Comparison of ENCODE assay signal across 11 mouse cellular contexts in the genomic region with DNA sequence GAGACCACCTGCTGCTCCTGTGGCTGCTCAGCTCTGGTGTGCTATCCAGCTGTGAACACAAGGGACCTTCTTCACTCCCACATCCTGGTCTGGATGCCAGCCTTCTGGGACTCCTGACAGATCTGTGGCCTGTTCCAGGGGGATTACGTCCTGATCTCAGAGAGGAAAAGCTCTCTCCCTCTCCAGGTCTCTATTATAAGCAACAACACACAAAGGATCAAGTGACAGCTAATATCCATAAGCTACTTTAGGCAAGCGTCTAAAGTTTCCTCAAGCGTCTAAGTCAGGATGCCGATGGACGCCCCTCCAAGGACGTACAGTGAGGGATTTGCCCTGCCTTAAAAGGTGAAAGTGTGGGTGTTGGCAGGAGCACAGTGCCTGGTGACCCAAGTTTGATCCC. TPM values are rescaled to one million over a fixed set of nuclear protein-coding genes. Genes with fewer than 3 reads are reported as not detected.
DNase-seq lines count a peak whose midpoint lies in the region; ATAC-seq and TF ChIP-seq lines count a peak whose summit lies in the region.
"Had no signal": no experiment of that assay in that cellular context is flagged by ENCODE, and none has a peak within 500 bp of the region (broad histone marks: within the 10 kb centered on the region; RNA-seq: fewer than 3 reads in every experiment).

No protein-coding gene starts in this region.

- ATAC-seq in heart, embryonic 13.5 days (ENCODE audit: extremely low read depth, insufficient number of reproducible peaks, low FRiP score, low TSS enrichment) = no peak
- ATAC-seq in limb, embryonic 12.5 days (ENCODE audit: insufficient number of reproducible peaks, insufficient read depth, low FRiP score, low TSS enrichment, low read depth) = peak; percentile 4; the same call in 1 of the 2 replicates
- ATAC-seq: midbrain, embryonic 15.5 days had no signal

- H3K9ac ChIP-seq in heart, embryonic 13.5 days = 0 out of 2 replicates have a peak overlapping the region, but pooled peaks have one; percentile 37
- H3K9ac ChIP-seq in limb, embryonic 12.5 days (replicated peaks) = peak overlapping the region; percentile 45; the same call in 1 of the 2 replicates
- H3K9ac ChIP-seq: liver, embryonic 15.5 days; midbrain, embryonic 15.5 days had no signal

- no peaks in the 10 kb centered on the region for H3K36me3 ChIP-seq in heart, embryonic 13.5 days
- no peaks in the 10 kb centered on the region for H3K36me3 ChIP-seq in embryonic facial prominence, embryonic 10.5 days (replicated peaks)
- H3K36me3 ChIP-seq in limb, embryonic 12.5 days = no peaks in the 10 kb centered on the region
- H3K36me3 ChIP-seq: liver, embryonic 15.5 days had no signal

- H3K27me3 ChIP-seq in heart, embryonic 13.5 days (replicated peaks) = no peaks in the 10 kb centered on the region; the same call in 1 of the 2 replicates
- H3K27me3 ChIP-seq in embryonic facial prominence, embryonic 10.5 days (replicated peaks; ENCODE audit: low read depth, poor library complexity, severe bottlenecking) = no peaks in the 10 kb centered on the region
- no peaks in the 10 kb centered on the region for H3K27me3 ChIP-seq in limb, embryonic 12.5 days
- H3K27me3 ChIP-seq: midbrain, embryonic 15.5 days had no signal

- intact Hi-C loops in heart, postnatal 10 days (cut with DNase I) = no loop called here
- intact Hi-C loops in left cerebral cortex, adult 2 months (cut with DNase I) = no loop called here
- intact Hi-C loops in left cerebral cortex, postnatal 36 days (cut with DNase I) = no loop called here

- DNase-seq in heart, postnatal 10 days = no peak
- no peak for DNase-seq in left cerebral cortex, adult 2 months (ENCODE audit: extremely low spot score in 1 of 2, low spot score in 2 of 2)
- DNase-seq in left cerebral cortex, adult 9 months (ENCODE audit: low spot score in 2 of 2) = no peak
- peak; percentile 34 for DNase-seq in embryonic facial prominence, embryonic 10.5 days (ENCODE audit: low spot score)
- no peak for DNase-seq in thymus, postnatal 0 days (ENCODE audit: low spot score)
- no peak for DNase-seq in left cerebral cortex, postnatal 36 days (ENCODE audit: low spot score in 2 of 2)
- DNase-seq: adrenal gland, adult 8-10 months had no signal

- WGBS in heart, embryonic 13.5 days = 35% methylated on average over 6 of the region's 6 CpGs
- WGBS in embryonic facial prominence, embryonic 10.5 days = 26% methylated on average over 6 of the region's 6 CpGs
- 22% methylated on average over 6 of the region's 6 CpGs for WGBS in limb, embryonic 12.5 days

- no peak overlapping the region for H3K4me3 ChIP-seq in heart, embryonic 13.5 days
- H3K4me3 ChIP-seq in left cerebral cortex, adult 2 months = no peak overlapping the region
- peak overlapping the region; percentile 28; the same call in 1 of the 2 replicates for H3K4me3 ChIP-seq in embryonic facial prominence, embryonic 10.5 days
- no peak overlapping the region for H3K4me3 ChIP-seq in limb, embryonic 12.5 days (replicated peaks)
- H3K4me3 ChIP-seq: liver, embryonic 15.5 days; midbrain, embryonic 15.5 days had no signal

- peak overlapping the region; percentile 68 for H3K27ac ChIP-seq in heart, embryonic 13.5 days (replicated peaks)
- 0 out of 2 replicates have a peak overlapping the region, but pooled peaks have one; percentile 7 for H3K27ac ChIP-seq in left cerebral cortex, adult 2 months
- peak overlapping the region; percentile 90 for H3K27ac ChIP-seq in embryonic facial prominence, embryonic 10.5 days (replicated peaks)
- peak overlapping the region; percentile 100 for H3K27ac ChIP-seq in limb, embryonic 12.5 days
- H3K27ac ChIP-seq: liver, embryonic 15.5 days; midbrain, embryonic 15.5 days had no signal

- no peaks in the 10 kb centered on the region for H3K9me3 ChIP-seq in heart, embryonic 13.5 days
- H3K9me3 ChIP-seq in embryonic facial prominence, embryonic 10.5 days = no peaks in the 10 kb centered on the region
- H3K9me3 ChIP-seq in limb, embryonic 12.5 days = no peaks in the 10 kb centered on the region
- H3K9me3 ChIP-seq: liver, embryonic 15.5 days; midbrain, embryonic 15.5 days had no signal

- H3K4me2 ChIP-seq in heart, embryonic 13.5 days = no peak overlapping the region
- peak overlapping the region; percentile 59 for H3K4me2 ChIP-seq in limb, embryonic 12.5 days
- H3K4me2 ChIP-seq: liver, embryonic 15.5 days; midbrain, embryonic 15.5 days had no signal

- peaks cover 47% of the 10 kb centered on the region for H3K4me1 ChIP-seq in heart, embryonic 13.5 days
- peaks cover 83% of the 10 kb centered on the region for H3K4me1 ChIP-seq in embryonic facial prominence, embryonic 10.5 days
- peaks cover 81% of the 10 kb centered on the region for H3K4me1 ChIP-seq in limb, embryonic 12.5 days (replicated peaks)

- TF ChIP-seq CTCF in left cerebral cortex, adult 2 months (IDR thresholded peaks at IDR 0.05) = no peak

RNA-seq across cellular contexts. Expression of a gene that starts 32.6 kb away (rescaled TPM):
- polyA plus RNA-seq in heart, embryonic 13.5 days (2015; fragmentation: Nextera tagmentation; extraction: Ambion mirVana) = 63.2 and 71.1 TPM in 2 replicates
- 10 to 100 TPM; 25.7 to 28.2 TPM for total RNA-seq in heart, postnatal 10 days (2021)
- 10 to 100 TPM; 25.9 to 28.8 TPM for total RNA-seq in left cerebral cortex, adult 2 months (2021)
- polyA plus RNA-seq in embryonic facial prominence, embryonic 10.5 days (2016; fragmentation: Nextera tagmentation; extraction: Ambion mirVana) = 99.6 and 100 TPM in 2 replicates
- 96.0 and 99.2 TPM in 2 replicates for polyA plus RNA-seq in limb, embryonic 12.5 days (2016; fragmentation: Nextera tagmentation; extraction: Ambion mirVana)
- 67.9 and 71.3 TPM in 2 replicates for polyA plus RNA-seq in thymus, postnatal 0 days (2015; fragmentation: Nextera tagmentation; extraction: Ambion mirVana)
- 10 to 100 TPM; 26.0 to 28.0 TPM for total RNA-seq in left cerebral cortex, postnatal 36 days (2021)

RNA-seq across cellular contexts. Expression of a gene that starts 59.8 kb away (rescaled TPM):
- 10.1 and 10.2 TPM in 2 replicates for polyA plus RNA-seq in heart, embryonic 13.5 days (2015; fragmentation: Nextera tagmentation; extraction: Ambion mirVana)
- total RNA-seq in heart, postnatal 10 days (2021) = 10 to 100 TPM; 89.2 to 89.6 TPM
- total RNA-seq in left cerebral cortex, adult 2 months (2021) = 100 to 1,000 TPM; 113 to 119 TPM
- 8.5 and 10.7 TPM in 2 replicates for polyA plus RNA-seq in embryonic facial prominence, embryonic 10.5 days (2016; fragmentation: Nextera tagmentation; extraction: Ambion mirVana)
- polyA plus RNA-seq in limb, embryonic 12.5 days (2016; fragmentation: Nextera tagmentation; extraction: Ambion mirVana) = 18.4 and 18.8 TPM in 2 replicates
- polyA plus RNA-seq in thymus, postnatal 0 days (2015; fragmentation: Nextera tagmentation; extraction: Ambion mirVana) = 8.1 and 9.3 TPM in 2 replicates
- total RNA-seq in left cerebral cortex, postnatal 36 days (2021) = 100 to 1,000 TPM; 113 to 119 TPM

Comparison
In these comparisons a context has a peak if more than half of its experiments do, and no peak if none do; other contexts are left out.
1. H3K27ac ChIP-seq: peak in every context shown above with its lines; median percentile 100 in limb, embryonic 12.5 days; 90 in embryonic facial prominence, embryonic 10.5 days; 68 in heart, embryonic 13.5 days; 7 in left cerebral cortex, adult 2 months.